Mouse (Mus musculus) midbrain, embryonic 10.5 days (tissue): ENCODE results near the gene Lrrc32. TPM values are rescaled to one million over a fixed set of nuclear protein-coding genes. Genes with fewer than 3 reads are reported as not detected.

Source experiments
- DNase-seq: peaks from one replicate; pipeline ENCODE4 v3.0.0-alpha.2; 2017; ENCODE audit warnings: low spot score
- H3K27ac ChIP-seq: fragments of 300-500 bp; sonication (generic); replicated peaks from 2 replicates; pipeline ENCODE4 v1.5.1; 2016; ENCODE audit warnings: mild to moderate bottlenecking
- H3K27me3 ChIP-seq: fragments of 300-500 bp; sonication (generic); 2 replicates; pipeline ENCODE4 v1.6.1; 2016; ENCODE audit warnings: low read depth, mild to moderate bottlenecking; ENCODE audit not compliant: poor library complexity, severe bottlenecking
- H3K36me3 ChIP-seq: fragments of 300-500 bp; sonication (generic); 2 replicates; pipeline ENCODE4 v1.6.1; 2016; ENCODE audit warnings: mild to moderate bottlenecking, moderate library complexity
- H3K4me1 ChIP-seq: fragments of 300-500 bp; sonication (generic); 2 replicates; pipeline ENCODE4 v1.6.1; 2016
- H3K4me3 ChIP-seq: fragments of 300-500 bp; sonication (generic); 2 replicates; pipeline ENCODE4 v1.5.1; 2016; ENCODE audit warnings: mild to moderate bottlenecking, moderate library complexity
- H3K9me3 ChIP-seq: fragments of 300-500 bp; sonication (generic); replicated peaks from 2 replicates; pipeline ENCODE4 v1.6.1; 2016; ENCODE audit warnings: mild to moderate bottlenecking
- WGBS: fragments of 180-500 bp; shearing (Covaris S2); methylation state at CpG from one replicate; pipeline ENCODE4 v1.1.7; 2016; 5-methylcytosine and 5-hydroxymethylcytosine counted together
- polyA plus RNA-seq: library from polyadenylated mRNA; unstranded; fragments of >200 nt; fragmentation: Nextera tagmentation; extraction: Ambion mirVana; gene quantifications from 2 replicates; pipeline ENCODE4 v1.2.1, GENCODE M21; 2016

The Lrrc32 gene
- polyA plus RNA-seq, 1 experiment from 2014 or later: 5.2 TPM

DNA sequence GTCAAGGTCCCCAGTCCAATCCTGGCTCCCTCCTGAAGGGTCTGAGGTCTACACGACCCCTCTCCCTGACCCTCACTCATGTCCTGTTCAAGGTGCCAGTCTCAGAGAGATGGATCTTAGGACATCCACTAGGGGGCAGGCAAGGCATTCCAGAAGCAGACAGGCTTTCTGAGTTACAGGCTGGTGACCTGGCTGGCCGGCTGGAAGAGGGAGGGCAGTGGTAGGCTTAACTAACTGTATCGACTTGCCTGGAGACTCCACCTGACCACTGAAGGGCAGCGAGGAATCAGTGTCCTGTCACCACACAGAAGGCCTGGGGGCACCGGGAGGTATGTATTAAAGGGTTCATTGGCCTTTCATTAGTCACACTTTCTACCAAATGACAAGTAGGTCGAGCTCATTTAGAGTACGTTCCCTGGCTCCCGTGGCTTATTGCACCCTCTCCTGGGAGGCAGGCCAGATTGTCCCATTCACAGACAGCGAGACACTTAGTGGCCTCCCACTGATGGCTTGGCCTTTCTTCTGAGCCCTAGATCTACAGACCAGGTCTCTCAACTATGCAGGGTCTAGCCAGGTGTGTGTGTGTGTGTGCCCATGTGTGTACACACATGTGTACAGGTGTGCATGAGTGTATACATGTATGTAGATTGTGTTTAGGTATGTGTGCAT lies 7.9 kb upstream of the Lrrc32 start:
- peak; percentile 80 for DNase-seq
- H3K9me3 ChIP-seq: no peaks in the 10 kb centered on the region
- no peak overlapping the region for H3K27ac ChIP-seq
- peaks cover 9% of the 10 kb centered on the region; the same call in 1 of the 2 replicates for H3K27me3 ChIP-seq
- no peak overlapping the region for H3K4me3 ChIP-seq
- WGBS: 25% methylated on average over 9 of the region's 9 CpGs
- H3K36me3 ChIP-seq: no peaks in the 10 kb centered on the region
- peaks cover 21% of the 10 kb centered on the region; the same call in 1 of the 2 replicates for H3K4me1 ChIP-seq

- peaks cover 9% of the 10 kb centered on the region; the same call in 1 of the 2 replicates for H3K27me3 ChIP-seq
- no peak overlapping the region for H3K4me3 ChIP-seq
- no peak for DNase-seq
- peaks cover 27% of the 10 kb centered on the region for H3K4me1 ChIP-seq
- H3K36me3 ChIP-seq: no peaks in the 10 kb centered on the region
- no peaks in the 10 kb centered on the region for H3K9me3 ChIP-seq
- no peak overlapping the region for H3K27ac ChIP-seq
- WGBS: 84% methylated on average over 8 of the region's 8 CpGs
These were observed 7.2 kb upstream of the Lrrc32 start for GRCm38 (mm10) chr7:98481861-98482260.

DNA sequence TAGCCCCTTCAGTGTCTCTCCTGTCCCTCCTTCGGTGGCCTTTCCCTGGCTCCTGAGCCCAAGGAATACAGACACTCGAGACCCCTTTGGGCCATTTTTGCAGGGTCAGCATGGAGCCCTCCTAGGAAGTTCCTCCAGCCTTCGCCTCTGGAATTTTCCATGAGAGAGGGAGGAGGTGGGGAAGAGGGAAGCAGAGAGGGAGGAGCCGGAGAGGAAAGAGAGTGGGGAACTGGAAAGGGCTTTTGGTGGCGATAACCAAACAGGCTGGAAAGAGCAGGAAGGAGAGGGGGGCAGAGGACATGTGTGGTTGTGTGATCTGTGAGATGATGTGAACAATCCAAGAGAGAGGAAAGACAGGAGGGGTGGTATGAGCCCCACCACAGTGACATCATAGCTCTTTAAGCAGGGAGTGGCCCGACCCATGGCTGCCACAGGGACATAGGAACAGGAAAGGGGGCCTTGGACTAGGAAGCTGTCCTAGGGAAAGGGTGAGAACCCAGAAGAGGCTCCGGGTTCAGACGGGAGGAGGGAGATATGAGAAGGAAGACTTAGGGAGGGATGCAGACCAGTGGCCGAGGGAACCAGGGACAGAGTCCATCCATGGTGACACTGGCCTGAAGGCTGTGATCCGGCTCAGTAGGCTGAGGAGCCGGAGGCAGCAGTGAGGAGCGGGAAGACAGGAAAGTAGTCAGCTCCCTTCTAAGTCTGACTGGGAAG lies 6.4 kb upstream of the Lrrc32 start:
- peak overlapping the region; percentile 60 for H3K27ac ChIP-seq
- H3K9me3 ChIP-seq: no peaks in the 10 kb centered on the region
- no peak overlapping the region for H3K4me3 ChIP-seq
- H3K36me3 ChIP-seq: no peaks in the 10 kb centered on the region
- no peak for DNase-seq
- H3K4me1 ChIP-seq: peaks cover 29% of the 10 kb centered on the region
- H3K27me3 ChIP-seq: peaks cover 15% of the 10 kb centered on the region
- 60% methylated on average over 12 of the region's 12 CpGs for WGBS

DNA sequence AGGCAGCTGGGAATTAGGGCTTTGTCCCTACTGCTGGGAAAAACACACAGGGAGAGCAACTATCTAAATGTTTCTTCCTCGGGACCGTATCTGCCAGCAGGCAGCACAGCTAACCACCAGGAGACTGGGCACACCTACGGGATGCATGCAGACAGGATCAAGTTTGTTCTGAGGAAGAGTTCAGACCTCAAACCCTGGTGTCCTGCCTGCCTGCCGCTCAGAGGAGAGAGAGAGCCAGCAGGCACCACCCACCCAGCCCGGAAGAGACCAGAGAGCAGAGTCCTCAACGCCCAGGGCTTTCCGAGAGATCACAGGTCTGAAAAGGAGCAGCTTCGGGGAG lies 5.8 kb upstream of the Lrrc32 start:
- Histone ChIP-seq H3K27ac (peak overlapping the region; percentile 60), H3K4me3 (no peak overlapping the region), H3K4me1 (peaks cover 29% of the 10 kb centered on the region), H3K36me3 (no peaks in the 10 kb centered on the region), H3K9me3 (no peaks in the 10 kb centered on the region), H3K27me3 (peaks cover 20% of the 10 kb centered on the region)
- 23% methylated on average over 8 of the region's 8 CpGs for WGBS
- DNase-seq: no peak

- Histone ChIP-seq H3K9me3 (no peaks in the 10 kb centered on the region), H3K4me1 (peaks cover 39% of the 10 kb centered on the region), H3K36me3 (no peaks in the 10 kb centered on the region), H3K27ac (no peak overlapping the region), H3K4me3 (no peak overlapping the region), H3K27me3 (peaks cover 33% of the 10 kb centered on the region)
- 84% methylated on average over 3 of the region's 3 CpGs for WGBS
- DNase-seq: no peak
These were observed 4.2 kb upstream of the Lrrc32 start for GRCm38 (mm10) chr7:98484878-98485277.

DNA sequence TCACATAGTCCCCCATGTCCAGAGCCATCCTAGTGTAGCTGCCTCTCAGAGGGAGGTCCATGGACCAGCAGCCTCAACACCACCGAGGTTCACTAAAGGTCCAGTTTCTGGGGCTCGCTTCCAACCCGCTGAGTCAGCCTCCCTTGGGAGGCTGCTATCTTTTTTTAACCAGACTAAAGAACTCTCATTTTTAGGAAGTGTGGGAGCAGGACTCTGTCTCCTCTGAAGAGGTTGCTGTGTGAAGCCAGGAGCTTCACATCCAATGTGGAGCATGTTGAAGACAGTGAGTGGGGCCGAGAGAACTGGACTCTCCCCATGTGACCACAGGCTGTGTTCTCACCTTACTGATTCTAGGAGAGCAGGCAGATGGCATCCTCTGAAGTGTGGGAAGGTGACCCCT lies 3.6 kb upstream of the Lrrc32 start:
- WGBS: 84% methylated on average over 4 of the region's 4 CpGs
- no peak for DNase-seq
- no peaks in the 10 kb centered on the region for H3K9me3 ChIP-seq
- H3K27ac ChIP-seq: no peak overlapping the region
- H3K36me3 ChIP-seq: no peaks in the 10 kb centered on the region
- peaks cover 38% of the 10 kb centered on the region for H3K27me3 ChIP-seq
- no peak overlapping the region for H3K4me3 ChIP-seq
- peaks cover 44% of the 10 kb centered on the region for H3K4me1 ChIP-seq

DNA sequence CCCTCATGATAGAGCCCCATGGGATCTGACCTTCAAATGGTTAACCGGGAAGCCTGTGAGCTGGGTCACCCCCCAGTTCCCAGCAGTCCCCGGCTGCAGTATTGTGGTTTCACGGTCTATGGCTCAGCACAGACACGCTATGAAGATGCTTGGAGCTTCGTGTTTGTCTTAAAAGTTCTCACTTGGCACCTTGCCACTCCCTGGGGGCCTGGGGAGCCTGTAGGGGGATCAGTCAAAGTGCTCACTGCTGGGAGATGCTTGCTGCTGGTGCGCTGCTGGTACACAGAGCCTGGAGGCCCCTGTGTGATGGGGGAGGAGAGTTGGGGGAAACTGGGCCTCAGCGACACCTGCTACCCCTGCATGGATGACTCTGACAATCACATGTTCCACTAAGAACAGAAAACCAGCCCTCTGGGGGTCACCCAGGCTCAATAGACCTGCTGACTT lies 2.6 kb upstream of the Lrrc32 start:
- Histone ChIP-seq H3K9me3 (no peaks in the 10 kb centered on the region), H3K27me3 (peaks cover 48% of the 10 kb centered on the region), H3K4me3 (no peak overlapping the region), H3K36me3 (no peaks in the 10 kb centered on the region), H3K27ac (0 out of 2 replicates have a peak overlapping the region, but pooled peaks have one; percentile 4), H3K4me1 (peaks cover 40% of the 10 kb centered on the region)
- 77% methylated on average over 7 of the region's 7 CpGs for WGBS
- no peak for DNase-seq

- Histone ChIP-seq H3K36me3 (no peaks in the 10 kb centered on the region), H3K27me3 (peaks cover 51% of the 10 kb centered on the region), H3K27ac (no peak overlapping the region), H3K4me1 (peaks cover 39% of the 10 kb centered on the region), H3K4me3 (no peak overlapping the region), H3K9me3 (no peaks in the 10 kb centered on the region)
- WGBS: 89% methylated on average over 11 of the region's 11 CpGs
- DNase-seq: no peak
These were observed 1.7 kb upstream of the Lrrc32 start for GRCm38 (mm10) chr7:98487202-98487980.

- Histone ChIP-seq H3K27ac (no peak overlapping the region), H3K36me3 (no peaks in the 10 kb centered on the region), H3K4me1 (peaks cover 32% of the 10 kb centered on the region), H3K4me3 (peak overlapping the region; percentile 59; the same call in 1 of the 2 replicates), H3K9me3 (no peaks in the 10 kb centered on the region), H3K27me3 (peaks cover 52% of the 10 kb centered on the region)
- 89% methylated on average over 13 of the region's 13 CpGs for WGBS
- no peak for DNase-seq
These were observed 519 bp upstream of the Lrrc32 start for GRCm38 (mm10) chr7:98488398-98489130.

DNA sequence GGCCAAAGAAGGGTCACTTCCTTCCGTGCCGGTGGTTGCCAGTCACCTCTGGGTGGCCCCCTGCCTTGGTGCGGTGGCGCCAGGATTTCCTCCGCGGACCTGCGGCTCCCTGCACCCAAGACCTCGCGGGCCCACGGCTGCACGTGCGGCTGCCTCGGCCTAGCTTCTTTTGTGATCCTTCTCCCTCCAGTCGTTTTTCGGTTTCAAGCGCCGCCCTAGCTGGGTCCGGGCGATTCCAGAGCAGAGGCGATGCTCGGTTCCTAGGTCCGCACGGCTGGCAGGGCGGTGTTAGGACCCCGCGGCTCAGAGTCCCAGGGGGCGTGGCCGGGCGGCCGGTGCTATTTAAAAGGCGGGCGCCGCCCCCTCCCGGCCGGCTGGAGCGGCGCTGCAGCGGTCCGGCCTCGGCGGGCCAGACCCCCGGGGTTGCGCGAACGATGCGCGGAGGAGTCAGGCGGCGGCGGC lies 571 bp downstream of the Lrrc32 start:
- H3K4me3 ChIP-seq: peak overlapping the region; percentile 59
- peaks cover 52% of the 10 kb centered on the region for H3K27me3 ChIP-seq
- no peaks in the 10 kb centered on the region for H3K36me3 ChIP-seq
- H3K9me3 ChIP-seq: no peaks in the 10 kb centered on the region
- peaks cover 40% of the 10 kb centered on the region for H3K4me1 ChIP-seq
- whole genome bisulfite sequencing: under 1% methylated on average over 50 of the region's 50 CpGs
- peak; percentile 82 for DNase-seq
- H3K27ac ChIP-seq: peak overlapping the region; percentile 81

DNA sequence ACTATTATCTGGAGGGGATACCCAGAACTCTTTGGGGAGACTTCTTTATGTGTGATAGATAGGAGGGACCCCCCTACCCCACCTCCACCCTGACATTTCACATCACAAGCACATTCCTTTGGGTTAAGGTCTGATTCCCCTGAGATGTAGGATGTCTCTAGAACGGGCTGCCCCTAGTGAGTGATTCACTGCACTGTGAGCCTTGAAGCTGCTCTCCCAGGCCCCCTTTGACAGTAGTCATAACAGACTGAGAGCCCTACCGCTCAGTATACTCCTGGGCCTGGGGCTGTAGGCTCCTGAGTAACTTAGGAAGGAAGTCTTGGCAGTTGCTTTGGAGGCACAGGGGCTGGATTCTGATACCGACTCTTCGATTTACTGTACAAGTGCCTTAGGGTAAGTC lies 1.2 kb downstream of the Lrrc32 start:
- no peaks in the 10 kb centered on the region for H3K9me3 ChIP-seq

DNA sequence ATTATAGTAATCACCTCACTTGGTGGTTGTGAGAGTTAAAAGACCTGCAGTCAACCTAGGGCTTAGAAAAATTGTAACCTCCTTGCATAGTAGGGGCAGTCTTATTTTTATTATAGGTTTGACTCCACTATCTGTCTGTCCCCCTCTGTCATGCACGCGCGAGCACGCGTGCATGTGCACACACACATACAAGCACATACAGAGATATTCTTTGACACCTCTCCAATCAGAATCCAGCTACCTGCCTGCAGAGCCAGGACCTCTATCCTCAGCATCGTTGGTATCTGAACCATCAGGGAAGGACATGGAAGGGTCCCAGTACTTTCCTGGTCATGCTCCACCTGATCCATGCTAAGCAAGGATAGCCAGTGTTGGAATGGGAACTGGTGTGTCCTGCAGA lies 1.8 kb downstream of the Lrrc32 start:
- 95% methylated on average over 6 of the region's 6 CpGs for WGBS
- peaks cover 52% of the 10 kb centered on the region for H3K27me3 ChIP-seq
- DNase-seq: no peak
- H3K27ac ChIP-seq: no peak overlapping the region
- H3K36me3 ChIP-seq: no peaks in the 10 kb centered on the region
- no peaks in the 10 kb centered on the region for H3K9me3 ChIP-seq
- H3K4me1 ChIP-seq: peaks cover 40% of the 10 kb centered on the region
- 0 out of 2 replicates have a peak overlapping the region, but pooled peaks have one; percentile 59 for H3K4me3 ChIP-seq

More for the DNA sequence above, 1.2 kb downstream of the Lrrc32 start:
- DNase-seq: no peak
- 69% methylated on average over 4 of the region's 4 CpGs for WGBS
- Histone ChIP-seq H3K27ac (no peak overlapping the region), H3K4me1 (peaks cover 40% of the 10 kb centered on the region), H3K36me3 (no peaks in the 10 kb centered on the region), H3K4me3 (peak overlapping the region; percentile 59), H3K27me3 (peaks cover 52% of the 10 kb centered on the region)
